Mouse (Mus musculus) cerebellum, postnatal 10 days (tissue): ENCODE results near the gene Tmub2.
"Not testable (repeated sequence)": the region's sequence is repeated elsewhere in the genome, so short reads cannot be mapped to it uniquely, and the experiment has no call there.

Source experiments
- DNase-seq, 2 experiments: peaks; one replicate each; pipeline ENCODE4 v3.0.0; 2021; ENCODE audit warnings: mixed read lengths in 2 of 2

Tmub2 gene

GRCm38 (mm10) chr11:102279595-102279994, 5.1 kb upstream of the Tmub2 start:
- no peak for DNase-seq

DNA sequence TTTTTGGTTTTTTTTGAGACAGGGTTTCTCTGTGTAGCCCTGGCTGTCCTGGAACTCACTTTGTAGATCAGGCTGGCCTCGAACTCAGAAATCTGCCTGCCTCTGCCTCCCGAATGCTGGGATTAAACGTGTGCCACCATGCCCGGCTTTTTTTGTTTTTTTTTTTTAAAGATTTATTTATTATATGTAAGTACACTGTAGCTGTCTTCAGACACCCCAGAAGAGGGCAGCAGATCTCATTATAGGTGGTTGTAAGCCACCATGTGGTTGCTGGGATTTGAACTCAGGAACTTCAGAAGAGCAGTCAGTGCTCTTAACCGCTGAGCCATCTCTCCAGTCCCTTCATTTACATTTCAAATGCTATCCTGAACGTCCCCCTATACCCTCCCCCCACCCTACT, 4.5 kb upstream of the Tmub2 start:
- not testable (repeated sequence) for DNase-seq

GRCm38 (mm10) chr11:102283922-102284321, 809 bp upstream of the Tmub2 start:
- no peak for DNase-seq

DNA sequence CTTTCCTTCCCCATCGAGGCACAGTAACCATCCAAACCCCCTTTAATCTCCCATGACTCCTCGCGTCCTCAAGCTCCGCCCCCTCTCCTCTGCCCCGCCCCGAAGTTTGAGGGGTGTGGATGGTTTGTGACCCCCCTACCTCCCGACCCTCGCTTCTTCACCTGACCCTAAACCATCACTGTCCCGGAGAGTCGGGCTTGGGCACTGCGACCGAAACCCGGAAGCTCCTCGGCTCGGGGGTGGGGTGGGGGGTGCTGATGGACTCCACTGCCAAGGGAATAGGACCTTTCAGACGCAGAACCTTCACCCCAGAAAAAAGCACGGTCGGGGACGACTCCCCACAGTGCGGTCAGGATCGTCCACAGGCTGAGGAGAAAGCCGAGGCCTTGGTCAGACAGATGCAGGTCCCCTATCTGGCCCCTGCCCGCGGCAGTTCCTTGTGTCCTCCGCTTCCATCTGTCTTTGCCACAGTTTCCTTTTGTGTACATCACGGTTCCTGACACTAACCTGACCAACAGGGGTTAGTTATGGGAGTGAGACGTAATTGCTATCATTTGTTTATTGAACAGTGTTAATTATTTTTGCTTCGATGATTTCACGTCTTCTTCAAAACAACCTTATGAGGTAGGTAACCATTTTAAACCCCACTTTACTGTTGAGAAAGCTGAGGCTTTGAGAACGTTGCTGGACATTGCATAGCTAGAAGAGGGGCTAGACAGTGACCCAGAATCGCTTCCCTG, 534 bp downstream of the Tmub2 start:
- DNase-seq, result no peak

DNA sequence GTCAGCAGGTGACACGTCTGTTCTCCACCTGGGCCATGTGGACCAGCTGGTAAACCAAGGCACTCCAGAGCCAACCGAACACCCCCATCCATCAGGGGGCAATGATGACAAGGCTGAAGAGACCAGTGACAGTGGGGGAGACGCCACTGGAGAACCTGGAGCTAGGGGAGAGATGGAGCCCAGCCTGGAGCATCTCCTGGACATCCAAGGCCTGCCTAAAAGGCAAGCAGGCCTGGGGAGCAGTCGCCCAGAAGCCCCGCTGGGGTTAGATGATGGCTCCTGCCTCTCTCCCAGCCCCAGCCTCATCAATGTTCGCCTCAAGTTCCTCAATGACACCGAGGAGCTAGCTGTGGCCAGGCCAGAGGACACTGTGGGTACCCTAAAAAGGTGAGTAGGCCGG, 2.8 kb downstream of the Tmub2 start:
- no peak for DNase-seq

DNA sequence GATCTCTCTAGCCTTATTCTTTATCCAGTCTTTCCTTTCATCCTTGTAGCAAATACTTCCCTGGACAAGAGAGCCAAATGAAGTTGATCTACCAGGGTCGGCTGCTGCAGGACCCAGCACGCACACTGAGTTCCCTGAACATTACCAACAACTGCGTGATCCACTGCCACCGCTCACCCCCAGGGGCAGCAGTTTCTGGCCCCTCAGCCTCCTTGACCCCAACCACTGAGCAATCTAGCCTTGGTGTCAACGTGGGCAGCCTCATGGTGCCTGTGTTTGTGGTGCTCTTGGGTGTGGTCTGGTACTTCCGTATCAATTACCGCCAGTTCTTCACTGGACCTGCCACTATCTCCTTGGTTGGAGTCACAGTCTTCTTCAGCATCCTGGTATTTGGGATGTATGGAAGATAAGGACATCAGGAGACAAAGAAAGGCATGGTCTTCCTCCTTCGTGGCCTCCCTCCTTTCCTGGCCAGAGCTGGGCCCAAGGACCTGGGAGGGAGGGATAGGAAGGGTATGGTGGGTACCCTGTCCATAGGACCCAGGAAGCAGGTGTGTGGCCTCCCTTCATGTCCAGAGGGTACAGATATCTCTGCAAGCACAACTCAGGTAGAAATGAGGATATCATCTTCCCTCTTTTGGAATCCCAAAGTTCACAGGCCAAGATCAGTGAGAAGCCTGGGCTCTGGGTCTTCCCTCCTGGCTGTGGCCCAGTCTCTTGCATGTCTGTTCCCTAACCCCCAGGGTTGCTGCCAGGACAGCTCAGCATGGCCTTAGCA, 3.5 kb downstream of the Tmub2 start:
- no peak for DNase-seq

- peak; percentile 76 to 83 for DNase-seq
Measured at GRCm38 (mm10) chr11:102288913-102289312, 4.2 kb downstream of the Tmub2 start.

- DNase-seq, result no peak
Measured at GRCm38 (mm10) chr11:102289511-102290100, 4.9 kb downstream of the Tmub2 start.

DNA sequence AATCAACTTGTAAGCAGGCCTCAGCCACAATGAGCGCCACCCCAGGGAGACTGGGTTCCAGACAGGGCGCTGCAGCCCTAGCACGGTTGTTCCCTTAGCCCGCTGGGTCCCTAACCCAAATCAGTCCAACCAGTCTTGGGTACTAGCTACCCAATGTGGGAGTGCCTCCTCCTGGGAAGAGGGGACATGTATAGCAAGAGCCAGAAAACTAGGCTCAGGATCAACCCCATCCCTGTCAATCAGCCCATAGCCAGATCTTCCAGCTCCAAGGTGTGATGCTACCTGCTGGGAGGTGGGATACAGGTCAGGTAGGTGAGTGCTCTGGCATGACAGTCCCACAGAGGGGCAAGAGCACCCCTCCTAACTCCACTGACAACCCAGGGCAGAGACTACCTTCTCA, 5.4 kb downstream of the Tmub2 start:
- DNase-seq, result no peak

DNA sequence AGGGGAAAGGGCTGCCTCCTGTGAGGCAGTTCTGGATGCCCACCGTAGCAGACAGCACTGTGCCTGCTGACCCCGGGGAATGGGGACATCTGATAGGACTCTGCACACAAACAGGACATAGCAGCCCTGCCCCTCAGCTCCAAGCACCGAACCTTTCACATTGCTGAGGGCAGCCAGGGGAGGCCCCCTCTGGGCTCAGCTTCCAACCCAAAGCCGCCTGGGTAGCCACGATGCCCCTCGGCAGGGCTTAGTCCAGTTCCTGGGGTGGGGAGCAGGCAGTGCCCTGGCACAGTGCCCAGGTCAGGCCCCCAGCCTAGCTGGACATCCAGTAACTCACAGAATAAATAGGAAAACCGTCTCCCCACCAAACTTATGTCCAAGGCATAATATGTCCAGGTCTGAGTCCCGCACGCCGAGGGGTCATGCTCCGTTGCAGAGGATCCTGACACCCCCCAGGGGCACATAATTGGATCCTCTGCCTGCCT, 6.4 kb downstream of the Tmub2 start:
- no peak for DNase-seq

DNA sequence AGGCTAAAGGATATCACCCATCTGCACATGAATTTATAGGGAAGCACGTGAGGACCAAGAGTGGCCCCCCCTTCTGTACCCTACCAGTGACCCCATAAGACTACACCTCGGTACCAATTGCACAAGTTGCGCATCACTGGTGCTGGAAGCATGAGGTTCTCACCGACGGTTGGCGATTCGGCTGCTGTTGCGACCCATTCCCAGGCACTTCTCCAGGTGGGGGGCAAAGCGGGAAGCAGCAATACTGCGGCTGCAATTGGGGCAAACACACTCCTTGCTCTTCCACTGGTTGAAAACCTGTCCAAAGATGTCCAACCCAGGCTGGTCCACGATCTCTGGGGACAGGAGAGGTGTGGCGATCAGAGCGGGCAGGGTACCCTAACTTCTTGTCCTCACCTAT, 9.2 kb downstream of the Tmub2 start:
- no peak for DNase-seq

- DNase-seq, result no peak
Measured at GRCm38 (mm10) chr11:102294416-102294815, 9.7 kb downstream of the Tmub2 start.

DNA sequence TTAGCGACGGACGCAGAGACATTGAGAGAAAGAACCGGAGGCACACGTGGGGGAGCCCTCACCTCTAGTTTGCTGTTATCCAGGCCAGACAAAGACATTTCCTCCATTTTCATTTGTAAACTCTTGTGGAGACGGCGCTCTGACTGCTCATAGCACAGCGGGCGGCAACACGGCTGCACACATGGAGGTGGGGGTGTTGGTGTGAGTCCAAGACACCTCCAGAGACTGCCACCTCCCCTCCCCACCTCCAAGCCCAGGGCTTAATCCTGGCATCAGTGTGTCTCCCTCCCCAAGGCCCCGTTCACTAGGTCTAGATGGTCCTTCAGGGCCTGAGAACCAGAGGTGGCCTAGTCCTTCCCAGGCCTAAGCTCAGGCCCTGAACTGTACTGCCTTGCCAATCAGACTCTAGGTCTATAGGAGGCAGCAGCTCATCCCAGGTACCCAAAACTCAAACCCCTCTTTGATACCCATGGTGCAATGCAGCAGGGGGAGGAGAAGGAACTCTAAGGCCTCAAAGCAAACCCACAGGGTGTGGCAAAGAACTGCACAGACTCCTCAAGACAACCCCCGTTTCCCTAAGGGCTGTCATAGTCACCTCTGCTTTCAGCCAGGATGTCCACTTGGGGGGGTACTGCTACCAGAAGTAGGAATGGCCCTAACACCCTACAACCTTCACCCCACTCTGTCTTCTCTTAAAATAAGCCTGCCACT, 10.3 kb downstream of the Tmub2 start:
- DNase-seq, result peak; percentile 52 to 56

DNA sequence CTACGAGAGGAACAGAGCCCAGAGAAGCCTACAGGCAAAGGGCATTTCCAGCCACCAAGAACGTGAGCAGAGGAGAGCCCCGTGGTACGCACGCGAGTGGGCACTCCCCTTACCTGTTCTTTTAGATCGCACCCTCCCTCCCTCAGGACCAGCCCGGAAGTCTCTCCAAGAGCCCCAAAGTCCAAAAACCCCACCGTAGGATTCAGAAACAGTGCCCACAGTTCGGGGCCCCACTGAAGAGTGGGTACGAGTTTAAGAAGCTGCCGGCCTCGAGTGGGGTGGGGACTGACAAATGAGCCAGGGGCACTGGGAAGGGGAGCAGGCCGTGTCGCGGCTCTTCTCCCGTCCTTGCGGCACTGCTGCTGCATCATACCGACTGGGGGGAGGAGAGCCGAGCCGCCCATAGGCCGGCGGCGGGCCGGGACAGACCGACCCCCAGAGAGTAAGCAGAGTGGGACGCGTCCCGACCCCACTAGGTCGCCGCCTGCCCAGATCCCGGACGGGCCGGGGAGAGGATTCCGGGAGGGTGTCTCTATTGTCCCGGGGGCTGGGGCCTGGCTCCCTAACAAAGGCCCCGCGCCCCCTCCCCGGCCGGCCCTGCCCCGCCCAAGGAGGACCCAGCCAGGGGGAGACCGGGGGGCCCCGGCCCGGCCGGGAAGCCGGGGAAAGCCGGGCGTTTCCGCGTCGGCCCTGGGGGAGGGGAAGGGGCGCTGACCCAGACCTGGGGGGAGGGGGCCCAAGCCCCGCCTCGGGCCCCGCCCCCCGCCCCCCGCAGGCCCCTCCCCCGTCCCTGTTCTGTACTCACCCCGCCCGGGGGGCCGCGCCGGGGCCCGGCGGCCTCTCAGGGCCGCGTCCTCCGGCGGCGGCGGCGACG, 11.1 kb downstream of the Tmub2 start:
- DNase-seq, result peak; percentile 76 to 78

DNA sequence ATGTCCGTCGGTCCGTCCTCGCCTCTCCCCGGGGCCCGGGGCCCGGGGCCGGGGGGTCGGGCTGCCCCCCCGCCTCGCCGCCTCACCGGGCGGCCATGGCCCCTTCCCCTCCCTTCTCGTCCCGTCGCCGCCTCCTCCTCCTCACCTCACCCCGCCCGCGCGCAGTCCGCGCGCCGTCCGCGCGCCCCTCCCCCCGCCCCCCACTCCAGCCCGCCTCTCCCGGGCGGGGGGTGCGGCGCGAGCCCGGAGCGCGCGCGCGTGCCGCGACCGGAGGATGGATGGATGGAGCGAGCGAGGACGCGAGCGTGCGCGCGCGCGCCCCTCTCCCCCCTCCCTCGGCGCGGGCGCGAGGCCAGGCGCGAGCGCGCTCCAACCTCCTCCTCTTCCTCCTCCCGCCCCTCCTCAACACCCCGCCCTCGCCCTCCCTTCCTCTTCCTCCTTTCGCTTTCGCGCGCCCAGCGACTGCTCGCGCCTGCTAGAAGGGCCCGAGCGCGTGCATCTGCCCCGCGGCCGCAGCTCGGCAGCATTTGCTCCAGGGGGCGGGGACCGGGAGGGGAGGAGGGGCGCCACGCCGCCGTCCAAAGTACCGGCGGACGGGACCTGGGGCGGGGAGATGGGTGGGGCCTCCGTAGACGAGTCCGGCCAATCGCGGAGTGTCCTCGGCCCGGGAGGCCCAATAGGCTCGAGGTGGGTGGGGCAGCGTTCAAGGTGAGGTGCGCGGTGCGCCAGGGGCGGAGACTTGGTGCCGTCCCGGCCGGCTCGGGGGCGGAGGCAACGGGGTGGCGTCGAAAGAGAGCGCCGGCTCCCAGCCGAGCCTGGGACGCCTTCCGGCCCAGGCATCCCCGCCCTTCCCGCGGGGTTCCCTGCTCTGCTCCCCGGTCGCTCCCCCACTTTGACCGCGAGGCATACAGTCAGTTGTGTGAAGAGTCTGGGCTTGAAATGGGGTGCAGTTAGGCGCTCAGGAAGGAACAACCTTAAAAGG, 12.1 kb downstream of the Tmub2 start, which contains the start of gene Atxn7l3:
TSS of gene Atxn7l3 (minus strand) at position 141 of the 982 bp plus-strand sequence.
- peak; percentile 98 to 99 for DNase-seq

DNA sequence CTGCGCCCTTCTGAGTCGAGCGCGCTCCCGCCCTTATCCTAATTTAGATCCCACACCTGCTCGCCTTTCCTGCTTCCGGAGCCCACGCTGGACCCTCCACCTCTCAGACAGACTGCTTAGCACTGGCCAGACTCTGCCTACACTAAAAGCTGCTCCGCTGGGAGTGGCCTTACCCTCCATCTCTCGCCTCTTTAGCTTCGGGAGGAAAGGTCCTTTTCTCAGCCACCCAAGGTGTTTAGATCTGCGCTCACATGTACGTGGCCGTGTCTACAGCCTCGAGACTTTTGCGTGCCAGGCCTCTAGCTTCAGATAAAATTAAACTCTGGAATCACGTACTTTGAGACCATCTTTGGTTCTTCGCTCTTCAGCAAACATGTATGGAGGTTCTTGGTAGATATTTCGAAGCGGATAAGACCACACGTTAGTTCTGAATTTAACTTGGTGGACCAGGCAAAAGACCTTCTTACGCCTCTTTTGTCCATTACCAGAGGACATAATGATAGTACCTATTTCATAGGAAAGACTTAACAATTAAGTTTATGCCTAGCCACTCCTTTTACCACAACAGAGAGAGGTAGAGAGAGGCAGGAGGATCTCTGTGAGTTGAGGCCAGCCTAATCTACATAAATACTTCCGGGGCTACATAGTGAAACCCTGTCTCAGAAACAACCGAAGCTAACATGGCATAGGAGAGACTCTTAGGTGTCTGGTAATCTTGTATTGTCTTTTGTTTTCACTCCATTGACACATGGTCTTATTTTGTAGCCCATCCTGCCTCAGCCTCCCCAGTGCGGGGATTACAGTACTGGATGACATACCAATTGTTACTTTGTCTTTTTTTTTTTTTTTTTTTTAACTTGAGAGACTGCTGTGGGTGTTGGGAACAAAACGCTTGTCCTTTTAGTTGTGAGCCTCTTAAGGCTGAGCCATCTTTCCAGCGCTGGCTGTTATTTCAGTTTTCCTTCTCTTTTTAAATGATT, 13.1 kb downstream of the Tmub2 start:
- DNase-seq, result no peak

DNA sequence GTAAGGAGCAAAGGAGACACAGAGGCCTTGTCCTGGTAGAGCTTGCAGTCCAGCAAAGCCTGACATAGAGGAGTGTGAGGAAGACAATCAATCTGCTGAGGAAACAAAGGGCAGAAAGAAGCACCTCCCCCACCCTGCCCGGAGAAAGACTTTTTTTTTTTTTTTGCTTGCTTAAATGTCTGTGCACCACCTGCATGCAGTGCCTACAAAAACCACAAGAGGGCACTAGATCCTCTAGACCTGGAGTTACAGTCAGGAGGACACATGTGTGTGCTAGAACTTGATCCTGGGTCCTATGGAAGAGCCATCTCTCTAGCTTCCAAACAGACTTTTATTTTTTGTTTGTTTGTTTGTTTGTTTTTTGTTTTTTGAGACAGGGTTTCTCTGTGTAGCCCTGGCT, 15.1 kb downstream of the Tmub2 start:
- DNase-seq, result peak; percentile 81 to 86

GRCm38 (mm10) chr11:102304141-102304540, 19.4 kb downstream of the Tmub2 start:
- DNase-seq, result peak in 1 of 2 experiments; percentile 13

GRCm38 (mm10) chr11:102305359-102305758, 20.6 kb downstream of the Tmub2 start:
- DNase-seq, result peak in 1 of 2 experiments; percentile 20
